Mouse (Mus musculus) megakaryocyte, embryonic 14.5 days (primary cell): ENCODE data around the gene Dnajb2.

Source experiments
- FLI1 ChIP-seq: IDR thresholded peaks from 2 replicates; pipeline ENCODE4 v1.6.1; 2012; ENCODE audit warnings: low read length, inconsistent platforms, mixed read lengths
- GATA1 ChIP-seq: IDR thresholded peaks from 3 replicates; pipeline ENCODE4 v1.6.1; 2012; ENCODE audit warnings: mixed read lengths, low read length, inconsistent platforms, borderline replicate concordance

- TF ChIP-seq GATA1 (0 out of 3 replicates have a peak, but pooled peaks have one; percentile 36), FLI1 (no peak)
These were observed at the start of gene Dnajb2 for GRCm38 (mm10) chr1:75236117-75237050.
